Mouse (Mus musculus): ENCODE data around the gene 1700037C18Rik.

The 1700037C18Rik gene

GRCm38 (mm10) chr16:3908537-3909111 is at the start of gene 1700037C18Rik, which contains the start of gene Cluap1:
1700037C18Rik (minus strand) TSS chr16:3908689.
Cluap1 (plus strand) TSS chr16:3908801.
- peak; percentile 94 to 97 for DNase-seq

GRCm38 (mm10) chr16:3956369-3956768 is 47.9 kb upstream of the 1700037C18Rik start:
- DNase-seq = no peak

- DNase-seq = no peak
Observed at GRCm38 (mm10) chr16:3951141-3951540, 42.7 kb upstream of the 1700037C18Rik start.

- no peak for DNase-seq
Observed at GRCm38 (mm10) chr16:3934701-3935100, 26.2 kb upstream of the 1700037C18Rik start.

- DNase-seq = no peak
Observed at GRCm38 (mm10) chr16:3934091-3934490, 25.6 kb upstream of the 1700037C18Rik start.

- no peak for DNase-seq
Observed at GRCm38 (mm10) chr16:3933536-3933935, 25.0 kb upstream of the 1700037C18Rik start.

- DNase-seq = no peak
Observed at GRCm38 (mm10) chr16:3929151-3929550, 20.7 kb upstream of the 1700037C18Rik start.

- DNase-seq = no peak
Observed at GRCm38 (mm10) chr16:3928582-3928981, 20.1 kb upstream of the 1700037C18Rik start.

- DNase-seq = no peak
Observed at GRCm38 (mm10) chr16:3923966-3924365, 15.5 kb upstream of the 1700037C18Rik start.

GRCm38 (mm10) chr16:3923515-3923914 is 15.0 kb upstream of the 1700037C18Rik start:
- no peak for DNase-seq

- no peak for DNase-seq
Observed at GRCm38 (mm10) chr16:3920756-3921155, 12.3 kb upstream of the 1700037C18Rik start.

GRCm38 (mm10) chr16:3909118-3909517 is 629 bp upstream of the 1700037C18Rik start:
- DNase-seq = no peak

GRCm38 (mm10) chr16:3907471-3907870 is 1.0 kb downstream of the 1700037C18Rik start:
- no peak for DNase-seq

- no peak for DNase-seq
Observed at GRCm38 (mm10) chr16:3896553-3896952, 11.9 kb downstream of the 1700037C18Rik start.

GRCm38 (mm10) chr16:3896046-3896445 is 12.4 kb downstream of the 1700037C18Rik start:
- no peak for DNase-seq

GRCm38 (mm10) chr16:3895173-3895792 is 13.2 kb downstream of the 1700037C18Rik start:
- DNase-seq = peak; percentile 24 to 43

- DNase-seq = no peak
Observed at GRCm38 (mm10) chr16:3893739-3894138, 14.8 kb downstream of the 1700037C18Rik start.

GRCm38 (mm10) chr16:3891621-3892295 is 16.7 kb downstream of the 1700037C18Rik start:
- DNase-seq = no peak

- no peak for DNase-seq
Observed at GRCm38 (mm10) chr16:3885065-3885670, 23.3 kb downstream of the 1700037C18Rik start.

- DNase-seq = peak; percentile 97 to 98
Observed at GRCm38 (mm10) chr16:3884201-3885064, 24.1 kb downstream of the 1700037C18Rik start, which contains the start of the genes Zfp597 and Gm20695. Zfp597 (minus strand) TSS chr16:3884561. Gm20695 (plus strand) TSS chr16:3884648.

- DNase-seq = no peak
Observed at GRCm38 (mm10) chr16:3876346-3876745, 32.1 kb downstream of the 1700037C18Rik start.
